Mouse (Mus musculus): Measurements from ENCODE around the gene Neurl4.
"Not testable (repeated sequence)": the region's sequence is repeated elsewhere in the genome, so short reads cannot be mapped to it uniquely, and the experiment has no call there.

Neurl4 gene

DNA sequence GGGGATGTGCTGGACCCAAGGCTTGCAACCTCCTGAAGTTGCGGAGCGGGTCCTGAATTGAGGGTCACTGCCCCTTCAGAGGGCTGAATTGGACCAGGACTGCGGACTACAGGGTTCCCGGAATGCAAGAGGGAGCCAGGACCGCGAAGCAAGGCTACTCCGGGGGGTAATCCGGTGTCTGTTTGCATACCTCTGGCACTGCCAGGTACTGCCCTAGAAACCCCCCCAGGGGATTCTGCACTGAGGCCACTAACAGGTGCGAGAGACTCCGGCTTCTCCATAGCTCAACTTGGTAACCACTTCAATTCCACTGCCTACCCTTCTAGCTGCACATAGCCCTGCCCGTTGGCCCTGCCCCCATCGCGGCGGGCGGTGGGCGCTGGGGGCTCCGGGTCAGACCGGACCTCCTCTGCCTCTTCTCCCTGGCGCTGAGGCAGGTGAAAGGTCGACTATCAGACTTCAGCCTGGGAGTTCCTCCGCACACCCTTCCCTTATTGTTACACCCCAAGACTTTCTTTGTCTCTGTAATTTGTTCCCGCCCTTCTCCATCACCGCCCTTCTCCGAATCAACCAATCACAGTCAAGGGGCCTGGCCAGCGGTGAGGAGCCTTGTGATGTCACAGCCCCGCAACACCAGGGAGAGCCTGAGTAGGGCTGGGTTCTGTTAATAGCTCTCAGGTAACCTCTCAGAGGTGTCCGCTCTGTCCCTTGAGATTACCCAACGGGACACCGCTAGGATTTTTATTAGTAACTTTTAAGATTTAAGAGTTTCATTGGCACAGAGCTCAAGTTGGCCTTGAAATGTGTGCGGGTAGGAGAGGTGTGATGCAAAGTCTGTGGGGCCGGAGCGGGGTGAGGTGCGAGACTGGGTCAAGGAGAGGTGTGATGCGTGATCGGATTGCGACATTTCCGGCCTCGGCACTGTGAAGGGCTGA, at the start of gene Neurl4, which contains the start of gene 2810408A11Rik:
Neurl4 (plus strand) TSS at position 602 of the 935 bp plus-strand sequence.
2810408A11Rik (minus strand) TSS at position 517 of the 935 bp plus-strand sequence.
- peak; percentile 84 for DNase-seq (ENCODE audit: low spot score)

DNA sequence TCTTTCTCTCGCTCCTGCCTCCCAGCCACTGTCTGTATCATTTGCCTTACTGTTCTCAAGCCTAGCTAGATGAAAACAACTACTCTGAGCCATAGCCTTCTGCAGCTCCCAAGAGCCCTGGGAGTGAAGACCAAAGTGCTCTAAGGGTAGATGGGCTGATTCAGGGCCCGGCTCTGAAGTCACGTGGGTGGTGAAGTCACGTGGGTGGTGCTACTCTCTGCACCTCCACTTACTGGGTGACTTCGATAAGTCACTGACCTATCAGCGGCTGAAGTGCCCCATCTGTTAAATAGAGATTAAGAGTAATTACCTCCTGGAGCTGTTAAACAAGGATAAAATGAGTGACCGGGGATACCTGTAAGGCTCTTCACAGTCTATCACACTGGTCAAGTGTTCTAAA, 46.9 kb upstream of the Neurl4 start:
- DNase-seq (ENCODE audit: low spot score): no peak

DNA sequence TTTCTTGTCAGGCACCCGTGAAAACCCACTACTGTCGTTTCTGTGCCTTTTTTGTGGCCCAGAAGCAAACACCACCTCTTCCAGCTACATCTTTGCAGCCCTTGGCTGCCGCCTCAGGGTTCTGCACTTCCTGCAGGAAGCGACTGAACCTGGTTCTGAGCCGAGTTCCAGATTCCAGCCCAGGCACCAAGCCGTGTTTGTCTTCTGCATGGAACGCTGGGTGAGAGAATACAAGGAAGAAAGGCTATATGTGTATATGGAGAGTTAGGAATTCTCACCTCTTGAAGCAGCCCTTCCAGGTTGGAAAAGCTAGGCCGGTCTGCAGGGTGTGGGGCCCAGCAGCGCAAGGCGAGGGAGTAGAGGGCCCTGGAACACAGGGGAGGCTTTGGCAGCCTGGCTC, 46.2 kb upstream of the Neurl4 start:
- no peak for DNase-seq (ENCODE audit: low spot score)

DNA sequence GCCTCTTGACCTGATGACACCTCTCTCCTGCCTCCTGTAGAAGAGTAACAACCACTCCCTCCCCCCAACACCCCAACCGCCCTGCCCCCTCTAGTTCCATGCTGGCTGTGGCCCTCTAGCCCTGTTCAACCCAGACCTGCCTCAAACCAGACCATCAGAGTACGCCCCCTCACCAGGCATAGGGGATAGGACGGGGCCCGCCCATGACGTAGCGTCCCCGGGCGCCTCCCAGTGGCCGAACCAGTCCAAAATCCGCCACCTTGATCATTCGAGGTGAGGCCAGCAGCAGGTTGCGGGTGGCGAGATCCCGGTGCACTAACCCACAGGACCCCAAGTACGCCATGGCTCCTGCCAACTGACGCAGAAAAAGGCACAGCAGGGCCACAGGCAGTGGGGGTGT, 45.5 kb upstream of the Neurl4 start:
- DNase-seq (ENCODE audit: low spot score): no peak

DNA sequence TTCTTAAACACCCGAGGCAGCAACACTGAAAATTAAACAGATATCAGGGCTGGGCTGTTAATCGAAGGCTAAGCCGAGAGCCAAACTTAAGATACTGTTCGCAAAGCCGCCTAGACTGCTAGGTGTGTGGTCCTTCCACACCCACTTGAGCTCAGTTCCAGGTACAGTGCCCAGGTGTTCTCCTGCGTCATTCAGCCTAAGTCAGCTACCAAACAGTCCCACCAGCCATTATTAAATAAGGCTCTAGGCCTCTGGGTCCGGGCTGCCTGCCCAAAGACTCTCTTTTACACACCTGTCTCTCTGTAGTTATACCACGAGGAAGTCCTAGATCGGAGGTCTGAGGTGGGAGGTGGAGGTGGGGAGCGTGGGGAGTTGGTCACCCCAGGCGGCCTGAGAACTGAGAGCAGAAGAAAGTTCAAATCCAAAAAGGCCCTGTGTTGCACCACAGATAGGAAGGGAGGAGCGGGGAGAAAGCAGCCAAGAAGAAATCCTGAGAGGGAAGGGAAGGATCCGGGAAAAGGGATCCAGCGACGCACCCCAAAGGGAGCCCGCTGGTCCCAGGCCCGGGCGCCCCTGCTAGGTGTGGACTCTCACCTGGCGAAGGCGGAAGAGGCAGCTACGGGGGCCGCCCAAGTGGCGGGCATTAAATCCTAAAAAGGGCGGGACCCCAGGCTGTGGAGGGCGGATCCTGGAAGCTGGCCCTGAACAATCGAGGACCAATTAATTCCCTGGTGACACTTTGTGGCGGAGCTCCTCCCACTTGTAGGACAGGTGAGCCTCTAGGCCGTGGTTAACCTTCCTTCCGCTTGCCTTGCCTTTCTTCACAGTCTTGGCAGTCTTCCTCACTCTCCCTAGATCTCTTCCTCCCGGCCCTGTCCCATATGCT, 42.5 kb upstream of the Neurl4 start, which contains the start of gene Tnk1:
Tnk1 (minus strand) TSS at position 618 of the 886 bp plus-strand sequence.
- DNase-seq (ENCODE audit: low spot score): no peak

DNA sequence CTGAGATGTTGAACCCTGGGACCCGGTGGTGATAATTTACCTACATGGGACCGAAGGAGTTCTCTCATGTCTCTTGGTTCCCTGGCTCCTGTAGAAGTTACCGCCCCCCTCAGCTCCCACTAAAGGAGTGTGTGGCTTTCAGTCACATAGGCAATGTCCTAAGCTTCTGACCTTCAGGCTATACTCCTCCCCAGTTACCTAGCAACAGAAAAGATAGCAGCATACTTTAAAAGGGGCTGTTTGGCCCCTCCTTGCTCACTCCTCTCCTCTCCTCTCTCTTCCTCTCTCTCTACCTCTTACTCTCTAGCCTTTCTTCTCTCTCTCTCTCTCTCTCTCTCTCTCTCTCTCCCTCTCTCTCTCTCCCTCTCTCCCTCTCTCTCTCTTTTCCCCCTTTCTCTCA, 37.1 kb upstream of the Neurl4 start:
- DNase-seq (ENCODE audit: low spot score): not testable (repeated sequence)

DNA sequence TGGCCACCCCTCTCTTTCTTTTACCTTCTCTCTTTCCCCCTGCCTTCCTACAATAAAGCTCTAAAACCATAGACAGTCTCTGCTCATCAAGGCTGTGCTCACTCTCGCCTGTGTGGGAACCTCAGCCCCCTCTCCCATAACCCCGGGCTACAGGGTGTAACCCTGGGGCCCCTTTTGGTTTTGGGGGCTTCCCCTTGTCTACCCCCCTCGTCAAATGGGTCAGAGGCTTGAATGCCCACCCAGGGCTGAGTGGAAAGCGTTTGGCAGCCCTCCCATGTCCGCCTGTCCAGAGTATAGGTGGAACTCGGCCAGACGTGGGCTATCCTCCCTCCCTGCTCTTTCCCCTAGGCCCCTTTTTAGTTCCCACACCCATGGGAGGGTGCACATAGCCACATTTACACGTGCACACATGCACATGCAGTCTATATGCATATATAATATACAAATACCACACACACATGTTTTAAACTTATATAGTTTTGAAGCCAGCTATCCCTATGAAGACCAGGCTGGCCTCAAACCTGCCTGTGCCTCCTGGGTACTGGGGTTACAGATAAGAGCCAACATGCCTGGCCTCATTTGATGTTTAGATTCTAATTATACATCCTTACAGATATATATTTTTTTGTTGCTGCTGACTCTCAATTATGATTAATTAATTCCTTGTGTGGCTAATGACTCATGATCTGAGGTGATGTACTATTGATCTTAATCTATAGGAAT, 36.6 kb upstream of the Neurl4 start:
- DNase-seq (ENCODE audit: low spot score): no peak

DNA sequence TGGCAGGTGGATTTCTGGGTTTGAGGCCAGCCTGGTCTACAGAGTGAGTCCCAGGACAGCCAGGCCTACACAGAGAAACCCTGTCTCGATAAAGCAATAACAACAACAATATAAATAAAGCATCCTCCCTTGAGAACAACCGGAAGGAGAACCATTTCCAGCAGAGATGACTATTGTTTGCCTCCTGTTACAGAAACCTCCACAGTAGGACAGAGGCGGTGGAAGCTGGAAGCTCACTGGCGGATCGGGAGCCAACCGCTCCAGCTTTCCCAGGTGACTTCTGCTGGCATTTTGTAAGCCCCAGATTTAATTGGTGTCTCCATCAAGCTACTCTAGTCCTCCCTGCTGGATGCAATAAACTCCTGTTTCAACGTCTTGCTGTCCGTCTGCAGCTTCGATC, 35.3 kb upstream of the Neurl4 start:
- no peak for DNase-seq (ENCODE audit: low spot score)

DNA sequence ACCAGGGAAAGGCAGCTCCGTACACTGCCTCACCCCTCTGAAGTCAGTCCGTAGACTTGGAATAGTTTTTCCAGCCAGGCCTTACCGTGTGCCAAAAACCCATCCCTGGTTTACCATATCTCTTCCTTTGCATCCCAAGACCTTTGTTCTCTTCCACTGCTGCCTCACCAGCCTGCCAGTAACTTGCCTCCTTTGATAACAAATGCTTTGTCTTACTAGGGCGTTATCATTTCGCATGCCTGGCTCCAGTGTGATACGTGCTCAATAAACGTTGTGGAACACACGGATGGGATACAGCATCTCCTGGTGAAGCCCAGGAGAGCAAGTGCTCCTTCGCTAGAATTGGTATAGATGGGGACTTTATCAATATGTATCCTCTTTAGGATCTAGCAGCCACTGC, 33.5 kb upstream of the Neurl4 start:
- no peak for DNase-seq (ENCODE audit: low spot score)

DNA sequence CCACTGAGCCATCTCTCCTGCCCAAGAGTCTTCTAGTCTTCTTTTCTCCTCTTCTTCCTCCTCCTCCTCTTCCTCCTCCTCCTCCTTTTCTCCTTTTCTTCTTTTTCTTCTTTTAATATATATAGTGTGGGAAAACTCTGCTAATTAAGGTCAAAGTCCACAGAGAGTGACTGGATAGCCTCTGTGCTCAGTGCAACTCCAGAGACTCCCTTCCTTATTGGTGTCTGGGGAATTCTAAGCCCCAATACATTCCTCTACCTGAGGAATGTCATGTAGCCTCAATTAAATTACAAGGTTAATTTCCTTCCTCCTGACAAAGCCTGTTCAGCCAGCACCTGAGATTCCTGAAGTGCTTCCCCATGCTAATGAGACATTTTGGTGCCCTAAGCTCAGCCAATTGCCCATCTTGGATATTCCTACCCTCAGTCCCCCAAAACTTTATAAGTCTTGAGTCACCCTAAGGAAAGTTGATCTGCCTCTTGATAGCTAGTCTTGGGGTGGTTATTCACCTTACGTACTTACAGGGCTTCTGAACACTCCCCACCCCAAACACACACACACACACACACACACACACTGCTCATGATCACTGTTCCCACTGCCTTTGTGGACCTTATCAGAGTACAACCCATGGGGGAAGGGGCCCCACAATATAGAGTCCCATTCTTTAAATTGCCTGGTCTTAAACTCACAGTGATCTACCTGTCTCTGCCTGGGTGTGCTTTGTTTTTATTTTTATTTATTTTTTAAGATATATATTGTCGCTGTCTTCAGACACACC, 30.4 kb upstream of the Neurl4 start:
- no peak for DNase-seq (ENCODE audit: low spot score)

DNA sequence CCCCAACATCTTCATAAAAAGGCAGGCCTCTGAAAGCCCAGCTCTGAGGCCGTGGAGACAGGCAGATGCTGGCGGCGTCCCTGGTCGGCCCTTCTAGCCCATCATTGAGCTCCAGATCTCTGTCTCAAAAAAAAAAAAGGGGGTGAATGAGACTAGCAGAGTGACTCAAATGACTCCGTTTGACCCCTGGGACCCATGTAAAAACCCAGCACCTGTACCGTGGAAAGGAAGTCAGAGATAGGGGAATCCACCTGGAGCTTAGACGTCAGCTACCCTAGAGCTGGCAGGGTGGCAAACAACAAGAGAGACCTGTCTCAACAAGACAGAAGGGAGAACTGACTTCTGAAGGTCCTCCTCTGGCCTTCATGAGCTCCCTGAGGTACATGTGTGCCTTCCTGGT, 29.1 kb upstream of the Neurl4 start:
- no peak for DNase-seq (ENCODE audit: low spot score)

DNA sequence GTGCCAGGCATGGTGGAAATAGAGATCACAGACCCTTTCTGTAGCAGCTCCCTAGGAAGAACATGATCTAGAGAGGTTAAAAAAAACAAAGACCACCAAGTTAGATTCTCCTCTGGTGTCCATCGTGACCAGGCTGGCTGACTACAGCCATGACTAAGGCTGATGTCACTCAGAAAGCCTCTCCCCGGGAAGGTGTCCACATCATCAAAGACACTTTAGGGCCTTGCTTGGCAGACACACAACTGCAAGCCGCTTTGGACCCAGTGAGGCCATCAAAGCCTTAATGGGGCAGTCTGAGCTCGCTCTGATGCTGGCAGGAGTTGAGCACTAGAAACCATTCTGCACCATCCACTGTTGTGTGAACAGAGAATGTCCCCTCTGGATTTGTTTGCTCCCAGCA, 28.4 kb upstream of the Neurl4 start:
- DNase-seq (ENCODE audit: low spot score): no peak

DNA sequence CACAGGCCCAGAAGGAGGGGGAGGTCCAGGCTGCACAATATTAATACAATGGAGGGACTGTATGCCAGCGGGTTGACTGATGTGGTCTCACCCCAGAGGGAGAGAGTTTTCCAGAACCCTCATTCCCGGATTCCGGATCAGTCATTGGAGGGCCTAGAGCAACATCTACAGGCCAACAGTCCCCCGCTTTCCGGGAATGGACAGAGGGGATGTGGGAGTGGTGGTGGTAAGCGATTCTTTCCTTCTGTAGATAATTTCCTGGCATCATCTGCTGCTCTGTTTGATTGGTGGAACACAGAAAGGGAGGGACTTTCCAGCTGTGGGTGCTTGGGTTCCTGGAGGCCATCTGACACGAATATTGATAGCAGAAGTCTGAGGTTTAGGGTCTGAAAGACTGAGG, 24.7 kb upstream of the Neurl4 start:
- no peak for DNase-seq (ENCODE audit: low spot score)

DNA sequence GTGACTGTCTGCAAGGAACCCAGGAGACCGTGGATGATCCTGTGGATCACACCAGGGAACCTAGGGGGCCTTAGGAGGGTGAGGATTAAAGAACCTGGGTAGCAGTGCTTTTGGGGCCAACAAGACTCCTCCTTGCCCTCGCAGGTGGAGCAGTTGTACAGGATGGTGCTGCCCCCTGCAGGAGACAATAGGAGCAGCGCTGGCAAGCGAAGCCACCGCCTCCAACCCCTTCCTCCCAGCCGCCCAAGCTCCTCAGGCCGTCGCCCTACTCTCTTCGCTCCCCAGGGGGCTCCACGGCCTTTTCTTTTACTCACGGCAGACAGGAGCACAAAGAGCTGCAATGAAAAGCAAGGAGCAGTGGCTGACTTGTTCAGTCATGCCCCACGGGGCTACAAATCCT, 24.0 kb upstream of the Neurl4 start:
- DNase-seq (ENCODE audit: low spot score): peak; percentile 53

DNA sequence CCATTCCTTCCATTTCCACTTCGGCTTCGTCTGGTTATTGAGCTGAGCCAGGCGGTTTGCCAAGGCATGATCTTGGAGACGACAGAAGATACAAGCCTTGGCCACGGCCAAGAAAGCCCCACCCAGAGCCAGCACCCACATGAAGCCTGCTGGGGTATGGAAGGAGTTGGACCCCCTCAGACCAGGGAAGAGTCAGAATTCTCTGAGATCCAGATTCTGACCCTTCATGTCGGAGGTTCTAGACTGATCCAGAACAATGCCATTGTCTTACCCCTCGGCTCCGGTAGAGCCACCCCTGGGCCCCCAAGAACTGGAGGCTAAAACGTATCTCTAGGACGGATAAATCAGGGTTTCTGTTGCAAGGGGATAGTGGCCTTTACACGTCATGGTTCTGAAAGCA, 23.0 kb upstream of the Neurl4 start, which contains the start of gene Tmem95:
Tmem95 (minus strand) TSS at position 141 of the 400 bp plus-strand sequence.
- no peak for DNase-seq (ENCODE audit: low spot score)

DNA sequence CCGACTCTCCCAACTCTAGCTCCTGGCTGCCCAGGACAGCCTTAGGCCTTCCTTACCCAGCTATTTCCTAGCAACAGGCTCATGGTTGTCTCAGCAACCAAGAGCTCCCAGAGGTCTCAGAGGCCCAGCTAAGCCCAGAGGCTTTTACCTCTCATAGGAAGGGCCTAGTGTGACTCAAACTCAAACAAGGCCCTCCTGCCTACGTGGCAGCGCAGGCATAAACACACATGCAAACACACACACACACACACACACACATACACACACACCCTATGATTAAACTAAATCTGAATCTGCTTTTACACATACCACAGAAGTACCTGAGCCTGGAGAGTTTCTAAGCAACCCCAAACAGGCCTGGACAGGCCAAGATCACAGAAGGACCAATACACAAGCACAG, 22.5 kb upstream of the Neurl4 start:
- DNase-seq (ENCODE audit: low spot score): no peak

DNA sequence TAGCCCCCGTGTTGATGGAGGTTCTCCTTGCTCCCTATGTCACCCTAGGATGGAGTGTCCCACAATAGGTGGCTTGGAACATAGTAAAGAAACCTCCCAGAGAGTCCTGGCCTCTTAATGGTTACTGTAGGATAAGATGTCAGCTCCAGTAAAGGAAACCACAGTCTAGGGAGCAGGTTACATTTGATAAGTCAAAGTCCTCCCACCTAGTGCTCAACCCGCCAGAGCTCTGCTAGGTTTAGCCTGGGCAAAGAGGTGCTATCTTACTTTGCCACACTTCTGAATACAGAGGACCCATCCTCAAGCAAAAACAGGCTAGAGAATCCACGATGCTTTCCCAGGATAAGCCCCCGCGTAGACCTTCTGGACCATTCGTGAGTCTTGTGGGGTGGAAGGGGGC, 21.9 kb upstream of the Neurl4 start:
- DNase-seq (ENCODE audit: low spot score): no peak

DNA sequence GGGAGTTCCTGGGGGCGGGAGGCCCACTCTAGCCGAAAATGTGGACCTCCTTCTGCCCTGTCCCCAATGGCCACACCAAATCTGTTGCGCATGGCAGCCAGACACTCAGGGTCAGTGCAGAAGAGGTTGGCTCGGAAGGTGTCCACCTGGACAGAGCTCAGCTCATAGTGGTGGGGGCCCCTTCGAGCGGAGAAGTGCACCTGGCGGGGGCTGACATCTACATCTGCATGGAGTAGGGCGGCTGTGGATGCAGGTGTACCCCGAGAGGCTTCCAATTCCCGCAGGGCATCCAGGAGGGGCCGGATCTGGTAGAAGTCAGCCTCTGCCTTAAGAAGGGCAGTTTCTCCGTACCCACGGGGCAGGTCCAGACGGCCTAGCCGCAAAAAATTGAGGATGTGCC, 21.2 kb upstream of the Neurl4 start:
- DNase-seq (ENCODE audit: low spot score): no peak

DNA sequence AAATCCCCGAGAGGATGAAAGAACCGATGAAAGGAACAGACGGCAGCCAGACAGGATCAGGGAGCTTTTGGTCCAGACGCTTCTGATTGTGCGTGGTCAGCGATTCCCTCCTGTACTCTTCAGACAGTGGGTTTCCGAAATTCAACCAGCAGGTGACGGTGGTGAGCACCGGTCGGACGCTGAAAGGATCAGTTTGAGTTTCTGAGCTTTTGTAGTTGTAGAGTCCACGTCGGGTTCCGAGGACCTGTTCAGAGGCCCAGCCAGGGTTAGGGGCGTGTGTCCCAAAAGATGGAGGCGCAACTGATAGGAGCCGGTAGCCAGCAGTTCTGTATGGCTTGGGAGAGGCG, 20.4 kb upstream of the Neurl4 start:
- DNase-seq (ENCODE audit: low spot score): no peak

DNA sequence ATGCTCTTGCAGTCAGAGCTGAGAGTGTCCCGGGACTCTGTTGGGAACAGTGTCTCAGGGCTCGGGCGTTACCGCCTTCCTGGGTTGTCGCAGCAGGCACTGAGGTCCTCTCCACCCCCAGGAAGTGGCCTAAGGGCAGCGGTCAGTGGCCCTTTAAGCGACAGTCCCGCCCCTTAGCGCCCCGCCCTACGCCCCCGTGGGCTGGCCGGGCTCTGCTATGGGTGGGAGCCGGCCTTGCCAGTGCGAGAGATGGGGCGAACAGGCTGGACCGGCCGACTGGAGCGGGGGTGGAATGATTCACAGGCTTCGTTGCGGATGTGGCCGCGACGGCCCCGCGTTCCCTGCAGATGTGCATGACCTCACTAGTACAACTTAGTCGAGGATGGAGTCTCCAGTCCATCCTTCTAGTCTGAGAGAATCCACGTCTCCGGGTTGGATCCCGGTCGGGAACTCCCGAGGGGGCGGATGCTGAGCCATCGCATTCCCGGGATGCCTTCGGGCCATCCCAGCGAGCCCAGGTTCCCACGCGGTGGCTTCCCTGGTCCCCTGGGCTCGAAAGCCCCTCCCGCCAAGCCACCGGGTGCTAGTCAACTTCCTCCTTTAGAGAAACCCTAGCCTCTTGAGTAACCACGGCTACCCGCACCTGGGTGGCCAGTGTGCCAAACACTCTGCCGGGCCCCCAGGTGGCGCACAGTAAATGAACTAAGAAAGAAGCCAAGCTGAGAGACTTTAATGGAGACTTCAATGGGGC, 19.8 kb upstream of the Neurl4 start, which contains the start of gene Kctd11:
Kctd11 (minus strand) TSS at position 554 of the 751 bp plus-strand sequence.
- no peak for DNase-seq (ENCODE audit: low spot score)
